Mouse (Mus musculus) bone marrow macrophage, adult 2 months (primary cell): Measurements from ENCODE around the gene Med29.

ENCODE experiments used
- CTCF ChIP-seq: IDR thresholded peaks from 2 replicates; pipeline ENCODE4 v1.5.1; 2012; ENCODE audit warnings: low read depth, mild to moderate bottlenecking, low read length, moderate library complexity
- POLR2A ChIP-seq: IDR thresholded peaks from 2 replicates; pipeline ENCODE4 v1.6.1; 2012; ENCODE audit warnings: mild to moderate bottlenecking, low read depth, low read length, borderline replicate concordance

DNA sequence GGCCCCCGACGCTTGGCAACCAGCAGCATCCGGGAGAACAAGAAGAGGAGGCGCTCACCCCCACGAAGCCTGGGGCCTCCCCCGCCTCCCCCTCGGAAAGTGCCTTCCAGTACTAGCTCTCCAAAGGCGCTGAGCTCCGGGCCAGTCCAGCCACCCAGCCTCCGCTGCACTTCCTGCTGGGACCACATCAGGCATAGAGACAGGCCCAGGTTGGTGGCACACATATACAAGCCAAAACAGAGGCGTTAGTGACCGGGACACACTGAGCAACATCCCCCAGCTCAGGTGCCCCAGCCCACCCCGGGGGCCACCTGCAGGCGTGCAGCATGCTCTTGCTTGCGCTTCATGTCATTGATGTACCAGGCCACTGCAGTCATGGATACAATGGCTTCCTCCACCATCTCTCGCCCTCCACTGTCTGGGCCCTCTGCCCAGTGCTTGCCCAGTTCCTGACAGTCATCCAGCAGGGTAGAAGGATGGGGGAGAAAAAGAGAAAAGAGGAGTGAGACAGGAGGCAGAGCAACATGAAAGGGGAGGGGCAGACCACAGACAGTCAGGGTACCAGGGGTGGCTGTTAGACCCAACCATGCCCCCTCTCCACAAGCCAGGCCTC lies 24.7 kb downstream of the Med29 start:
- no peak for TF ChIP-seq CTCF
- TF ChIP-seq POLR2A = no peak
